Mouse (Mus musculus) fat pad, adult 2 months (tissue): ENCODE results near the gene Rsu1.

Source experiments
- DNase-seq: peaks from one replicate; pipeline ENCODE4 v3.0.0-alpha.2; 2011; ENCODE audit warnings: low read depth, low spot score; ENCODE audit errors: extremely low read depth

Rsu1 gene

DNA sequence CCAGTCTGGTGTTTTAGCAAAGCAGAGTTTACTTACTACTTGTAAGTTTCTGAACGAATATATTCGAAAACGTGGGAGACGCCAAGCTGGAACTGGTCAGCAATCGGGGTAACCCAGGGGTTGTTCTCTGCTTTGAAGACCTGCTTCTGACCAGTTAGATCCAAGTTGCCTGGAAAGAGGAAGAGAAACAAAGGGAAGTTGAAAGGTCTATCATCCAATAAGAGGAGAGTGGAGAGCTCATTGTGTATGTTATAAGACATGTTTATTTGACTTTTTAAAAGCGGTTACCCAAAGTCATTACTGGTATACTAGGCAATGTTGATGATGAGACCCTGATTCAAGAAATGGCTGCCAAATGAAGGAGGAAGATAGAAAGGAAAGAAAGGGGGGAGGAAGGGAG lies 101.3 kb downstream of the Rsu1 start:
- no peak for DNase-seq

DNA sequence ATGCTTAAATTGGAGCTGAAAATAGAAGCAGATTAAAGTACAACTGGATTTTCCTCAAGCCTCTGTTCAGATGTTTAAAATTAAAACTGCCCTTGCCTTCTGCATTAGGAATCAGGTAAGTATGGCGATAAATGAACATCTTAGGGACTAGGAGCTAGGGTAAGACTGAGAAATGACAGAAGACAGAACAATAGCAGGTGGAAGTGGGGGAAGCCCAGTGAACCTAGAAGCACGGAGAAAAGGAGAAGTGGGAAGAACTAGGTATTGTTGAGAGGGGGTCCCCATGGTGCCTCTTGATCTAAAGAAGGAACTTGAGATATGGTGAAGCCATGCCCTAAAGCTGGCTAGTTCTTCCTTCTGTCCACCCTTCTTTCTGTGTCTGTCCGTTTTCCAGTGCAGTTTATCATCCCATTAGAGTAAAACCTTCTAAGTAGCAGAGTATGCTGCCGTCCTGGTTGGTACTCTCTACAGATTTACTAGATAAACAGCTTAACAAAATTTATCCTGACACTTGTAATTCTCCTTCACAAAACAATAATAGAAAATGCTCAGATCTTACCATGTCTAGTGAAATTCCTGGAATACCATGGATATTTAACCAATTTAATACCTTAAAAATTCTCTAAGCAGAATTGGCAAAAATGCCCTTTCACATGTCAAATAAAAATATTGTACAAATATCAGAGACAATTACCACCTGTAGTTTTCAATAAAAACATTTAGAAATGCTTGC lies 101.9 kb downstream of the Rsu1 start:
- DNase-seq: no peak

GRCm38 (mm10) chr2:13168743-13169142 lies 102.5 kb downstream of the Rsu1 start:
- no peak for DNase-seq

DNA sequence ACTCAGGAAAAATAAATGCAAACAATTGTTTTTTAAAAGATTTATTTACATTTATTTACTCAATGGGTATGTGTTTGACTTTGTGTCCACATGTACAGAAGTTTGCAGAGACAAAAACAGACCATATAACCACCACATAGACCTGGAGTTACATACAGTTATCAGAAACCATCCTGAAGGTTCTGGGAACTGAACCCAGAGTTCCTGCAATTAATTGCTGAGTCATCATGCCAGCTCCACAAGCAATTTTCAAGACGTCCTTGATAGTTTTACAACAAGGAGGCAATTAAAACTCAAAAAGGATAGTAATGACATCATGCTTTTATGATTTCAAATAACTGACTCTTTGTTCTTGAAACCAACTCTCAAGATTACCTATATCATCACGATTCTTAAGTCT lies 109.5 kb downstream of the Rsu1 start:
- no peak for DNase-seq

GRCm38 (mm10) chr2:13145245-13145644 lies 126.0 kb downstream of the Rsu1 start:
- DNase-seq: no peak

- DNase-seq: no peak
Measured at GRCm38 (mm10) chr2:13134890-13135289, 136.3 kb downstream of the Rsu1 start.

- DNase-seq: no peak
Measured at GRCm38 (mm10) chr2:13132841-13133240, 138.4 kb downstream of the Rsu1 start.

DNA sequence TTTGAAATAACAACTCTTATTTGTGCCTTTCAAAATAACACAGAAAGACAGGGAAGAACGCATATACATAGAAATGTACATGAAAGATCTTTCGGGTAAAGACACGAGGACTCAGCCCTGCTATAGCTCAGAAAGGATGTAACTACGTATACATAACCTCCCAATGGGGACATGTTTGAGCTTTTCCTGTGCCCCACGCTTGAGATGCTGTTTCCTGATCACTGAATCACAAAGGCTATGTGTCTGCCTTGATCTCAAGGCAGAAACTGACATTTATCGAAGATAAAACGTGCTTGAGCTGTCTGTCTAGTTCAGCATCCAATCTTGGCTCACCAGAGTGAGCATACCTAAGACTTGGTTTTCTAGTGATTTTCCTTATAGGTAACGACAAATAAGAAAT lies 138.8 kb downstream of the Rsu1 start:
- DNase-seq: no peak

DNA sequence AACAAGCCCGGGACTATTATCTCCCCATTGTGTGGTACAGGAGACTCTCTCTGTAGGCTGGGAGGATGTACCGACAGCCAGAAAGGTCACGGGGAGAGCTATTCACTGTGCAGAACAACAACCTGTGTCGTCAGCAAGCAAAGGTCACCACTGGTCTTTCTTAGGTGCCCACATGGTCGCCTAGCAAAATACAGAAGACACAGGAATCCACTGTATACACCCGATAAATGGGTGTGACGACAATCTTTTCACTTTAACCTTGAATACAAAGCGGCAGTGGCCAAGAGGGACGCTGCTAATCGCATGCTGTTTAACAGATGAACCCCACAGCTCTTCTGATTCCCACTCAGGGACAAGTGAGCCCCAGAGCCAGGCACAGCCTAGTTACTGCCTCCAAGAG lies 141.4 kb downstream of the Rsu1 start:
- DNase-seq: no peak

- DNase-seq: no peak
Measured at GRCm38 (mm10) chr2:13129337-13129736, 141.9 kb downstream of the Rsu1 start.

- no peak for DNase-seq
Measured at GRCm38 (mm10) chr2:13120461-13120860, 150.8 kb downstream of the Rsu1 start.

DNA sequence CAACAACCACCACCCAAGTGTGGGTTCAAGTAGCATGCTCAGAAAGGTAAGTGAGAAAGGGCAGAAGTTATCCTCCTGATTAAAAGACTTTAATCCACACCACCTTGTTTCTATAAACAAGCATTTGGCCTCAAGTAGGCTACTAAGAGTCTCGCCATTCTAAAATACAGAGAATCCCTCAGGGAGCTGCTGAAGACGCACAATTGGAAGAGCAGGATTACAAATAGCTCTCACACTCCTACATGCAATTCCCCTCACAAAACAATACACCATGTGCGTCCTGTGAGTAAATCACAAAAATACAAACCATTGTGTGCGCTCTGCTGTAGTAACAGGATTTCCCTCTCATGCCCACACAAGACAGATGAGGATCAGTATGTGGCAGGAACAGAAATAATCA lies 153.3 kb downstream of the Rsu1 start:
- DNase-seq: no peak

DNA sequence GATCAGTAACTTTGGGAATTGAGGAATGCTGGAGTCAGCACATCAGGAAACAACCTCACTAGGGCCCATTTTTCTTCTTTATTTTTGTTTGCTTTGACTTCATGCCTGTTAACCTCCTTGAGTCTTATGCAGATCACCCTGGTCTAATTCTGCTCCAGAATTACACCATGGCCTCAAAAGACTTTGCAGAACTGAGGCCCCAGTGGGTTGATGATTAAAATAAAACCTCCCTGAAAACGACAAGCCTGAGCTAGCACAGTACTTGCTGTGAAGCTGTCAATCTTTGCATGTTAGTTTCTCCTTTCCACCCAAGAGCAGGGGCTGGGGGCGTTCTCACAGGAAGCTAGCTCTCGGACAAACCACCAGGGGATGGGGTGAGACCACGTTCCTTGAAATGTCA lies 164.7 kb downstream of the Rsu1 start:
- no peak for DNase-seq

GRCm38 (mm10) chr2:13104388-13104787 lies 166.8 kb downstream of the Rsu1 start:
- DNase-seq: no peak

GRCm38 (mm10) chr2:13103797-13104200 lies 167.4 kb downstream of the Rsu1 start:
- DNase-seq: no peak

DNA sequence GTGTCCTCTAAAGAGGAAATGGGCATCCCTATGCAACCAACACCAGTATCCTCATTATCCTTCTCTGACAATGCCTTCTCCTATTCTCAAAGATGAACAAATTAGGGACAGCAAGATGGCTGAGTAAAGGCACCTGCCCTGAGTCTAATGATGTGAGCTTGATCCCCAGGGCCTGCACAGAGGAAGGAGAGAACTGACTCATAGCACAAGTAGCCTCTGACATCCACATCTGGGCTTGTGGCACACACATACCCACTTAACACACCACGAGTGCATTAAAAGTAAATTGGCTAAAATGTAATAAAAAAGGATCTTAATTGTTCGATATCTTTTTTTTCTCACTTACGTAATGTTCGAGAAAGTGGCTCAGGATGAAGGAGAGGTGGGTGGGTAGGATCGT lies 177.2 kb downstream of the Rsu1 start:
- no peak for DNase-seq

DNA sequence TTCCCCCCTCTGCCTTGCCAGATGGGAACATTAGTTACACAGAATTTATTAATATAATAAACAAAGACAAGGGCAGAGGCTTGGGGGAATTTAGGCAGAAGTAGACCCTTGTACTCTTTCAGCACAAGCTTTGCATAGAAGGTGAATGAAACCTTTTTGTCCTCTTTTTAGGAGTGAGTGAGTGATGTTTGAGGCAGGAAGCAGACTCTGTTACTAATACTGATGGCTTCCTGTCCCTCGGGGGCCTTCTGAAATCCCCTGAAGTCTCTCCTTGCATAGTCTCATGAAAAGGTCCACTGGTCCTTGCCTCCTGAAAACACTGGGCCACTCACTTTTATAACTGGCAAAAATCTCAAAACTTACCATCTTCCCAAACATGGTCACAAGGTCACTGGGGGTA lies 177.6 kb downstream of the Rsu1 start:
- no peak for DNase-seq

GRCm38 (mm10) chr2:13091399-13092015 lies 179.7 kb downstream of the Rsu1 start:
- DNase-seq: no peak

DNA sequence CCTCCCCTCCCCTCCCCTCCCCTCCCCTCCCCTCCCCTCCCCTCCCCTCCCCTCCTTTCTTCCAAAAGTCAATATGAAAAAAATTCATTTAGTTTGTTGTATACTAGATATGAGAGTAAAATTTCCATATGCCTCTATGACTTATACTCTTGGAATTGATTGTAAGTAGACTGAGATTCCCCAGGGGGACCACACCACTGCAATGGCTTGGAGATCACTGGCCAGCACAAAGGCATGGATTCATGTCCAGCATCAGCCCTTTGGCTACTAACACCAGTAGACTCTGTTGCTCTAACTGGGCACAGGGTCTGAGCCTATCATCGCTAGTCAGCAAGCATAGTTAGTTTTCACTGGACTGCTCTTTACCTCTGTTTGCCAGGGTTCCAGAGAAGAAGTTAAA lies 180.4 kb downstream of the Rsu1 start:
- no peak for DNase-seq

GRCm38 (mm10) chr2:13089861-13090260 lies 181.4 kb downstream of the Rsu1 start:
- DNase-seq: no peak

GRCm38 (mm10) chr2:13088266-13088665 lies 182.9 kb downstream of the Rsu1 start:
- no peak for DNase-seq

DNA sequence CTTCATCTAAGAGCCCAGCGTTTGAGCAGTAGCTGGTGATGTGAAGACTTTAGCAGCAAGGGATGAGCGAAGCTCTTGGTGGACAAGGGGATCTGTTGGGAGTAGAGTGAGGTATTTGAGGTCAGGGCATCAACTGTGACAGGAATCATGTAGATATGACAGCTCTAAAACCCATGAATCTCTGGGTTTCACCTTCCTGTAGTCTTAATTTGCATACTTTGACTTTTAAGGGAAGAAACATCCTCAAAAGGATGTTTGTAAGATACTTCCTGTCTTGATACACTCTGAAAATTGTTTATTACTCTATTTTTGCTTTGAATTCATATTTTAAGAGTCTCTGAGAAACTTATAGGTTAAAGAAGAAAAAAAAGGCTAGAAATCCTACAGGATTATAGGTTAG lies 183.4 kb downstream of the Rsu1 start:
- no peak for DNase-seq

- DNase-seq: no peak
Measured at GRCm38 (mm10) chr2:13084223-13084622, 187.0 kb downstream of the Rsu1 start.
